Mouse (Mus musculus) midbrain, embryonic 15.5 days (tissue): Measurements from ENCODE around the gene Camkmt. TPM values are rescaled to one million over a fixed set of nuclear protein-coding genes. Genes with fewer than 3 reads are reported as not detected.

ENCODE experiments used
- ATAC-seq: fragments of 200-750 bp; cut with Nextera tagmentation; replicated peaks from 2 replicates; pipeline ENCODE4 v1.8.0; 2017; ENCODE audit warnings: moderate TSS enrichment
- H3K27ac ChIP-seq: fragments of 300-500 bp; sonication (generic); 2 replicates; pipeline ENCODE4 v1.5.1; 2015; ENCODE audit warnings: mild to moderate bottlenecking, inconsistent platforms
- H3K27me3 ChIP-seq: fragments of 300-500 bp; sonication (generic); replicated peaks from 2 replicates; pipeline ENCODE4 v1.6.1; 2015; ENCODE audit warnings: inconsistent platforms
- H3K36me3 ChIP-seq: fragments of 300-500 bp; sonication (generic); replicated peaks from 2 replicates; pipeline ENCODE4 v1.6.1; 2015; ENCODE audit warnings: inconsistent platforms
- H3K4me1 ChIP-seq: fragments of 300-500 bp; sonication (generic); 2 replicates; pipeline ENCODE4 v1.6.1; 2015; ENCODE audit warnings: inconsistent platforms
- H3K4me2 ChIP-seq: fragments of 300-500 bp; sonication (generic); 2 replicates; pipeline ENCODE4 v1.6.1; 2015; ENCODE audit warnings: inconsistent platforms, mild to moderate bottlenecking, moderate library complexity
- H3K4me3 ChIP-seq: fragments of 300-500 bp; sonication (generic); 2 replicates; pipeline ENCODE4 v1.5.1; 2015; ENCODE audit warnings: mild to moderate bottlenecking, inconsistent platforms
- H3K9ac ChIP-seq: fragments of 300-500 bp; sonication (generic); 2 replicates; pipeline ENCODE4 v1.6.1; 2015; ENCODE audit warnings: mild to moderate bottlenecking, inconsistent platforms
- H3K9me3 ChIP-seq: fragments of 300-500 bp; sonication (generic); 2 replicates; pipeline ENCODE4 v1.6.1; 2016; ENCODE audit warnings: inconsistent platforms
- WGBS: fragments of 180-500 bp; shearing (Covaris S2); methylation state at CpG from one replicate; pipeline ENCODE4 v1.1.7; 2015; ENCODE audit warnings: mixed read lengths; 5-methylcytosine and 5-hydroxymethylcytosine counted together
- polyA plus RNA-seq: library from polyadenylated mRNA; unstranded; fragments of >200 nt; fragmentation: Nextera tagmentation; extraction: Ambion mirVana; gene quantifications from 2 replicates; pipeline ENCODE4 v1.2.1, GENCODE M21; 2015

Camkmt gene
- polyA plus RNA-seq, 1 experiment from 2014 or later = 24.1 TPM

DNA sequence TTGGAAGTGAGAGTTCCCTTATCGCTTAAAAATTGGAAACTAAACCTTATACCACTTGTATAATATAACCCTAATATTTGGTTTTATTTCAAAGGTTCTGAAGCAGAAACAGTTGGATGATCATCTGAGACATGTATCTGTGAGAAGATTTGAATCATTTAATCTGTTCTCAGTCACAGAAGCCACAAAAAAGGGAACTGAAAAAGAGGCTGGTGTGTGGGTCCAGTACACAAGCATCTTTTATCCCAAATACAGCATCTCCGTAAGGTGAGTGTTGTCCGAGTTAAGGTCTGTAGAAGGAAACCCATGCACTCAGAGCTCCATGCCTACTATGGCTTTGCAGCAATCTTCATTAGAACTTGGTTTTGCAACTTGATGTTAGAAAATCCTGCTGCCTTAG is 6.0 kb downstream of the Camkmt start:
- 94% methylated on average over 3 of the region's 3 CpGs for WGBS
- peaks cover 4% of the 10 kb centered on the region; the same call in 1 of the 2 replicates for H3K9me3 ChIP-seq
- no peak overlapping the region for H3K4me2 ChIP-seq
- H3K9ac ChIP-seq = no peak overlapping the region
- peaks cover 16% of the 10 kb centered on the region for H3K36me3 ChIP-seq
- no peak overlapping the region for H3K4me3 ChIP-seq
- no peak overlapping the region for H3K27ac ChIP-seq
- peaks cover 2% of the 10 kb centered on the region for H3K4me1 ChIP-seq
- no peak for ATAC-seq
- H3K27me3 ChIP-seq = no peaks in the 10 kb centered on the region

DNA sequence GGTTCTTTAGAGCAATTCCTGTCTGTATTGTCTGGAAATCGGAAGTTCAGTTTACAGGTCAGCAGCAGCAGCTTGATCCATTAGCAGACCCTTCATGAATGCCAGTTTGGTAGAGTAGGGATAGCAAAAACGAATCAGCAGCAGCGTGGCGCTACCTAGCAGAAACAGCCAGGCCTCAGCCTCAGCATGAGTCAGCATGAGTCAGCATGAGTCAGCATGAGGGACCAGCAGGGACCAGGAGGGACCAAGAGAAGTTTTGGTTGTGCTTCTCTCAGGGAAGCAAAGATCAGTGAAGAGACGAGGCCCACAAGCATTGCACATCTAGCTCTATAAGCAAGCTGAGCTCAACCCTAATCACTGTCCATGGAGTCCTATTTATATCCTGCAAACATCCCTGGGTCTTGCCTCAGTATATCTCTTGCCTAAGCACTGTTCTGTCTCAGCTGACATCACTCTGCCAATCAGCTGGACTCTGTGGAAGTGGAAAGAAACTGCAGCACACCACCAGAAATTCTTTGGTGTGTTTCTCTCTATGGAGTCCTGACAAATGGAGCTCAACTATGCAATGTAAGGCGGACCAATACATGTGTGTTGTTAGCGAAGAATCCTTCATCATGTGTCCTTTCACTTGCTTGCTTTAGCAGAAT is 8.4 kb downstream of the Camkmt start:
- H3K27ac ChIP-seq = no peak overlapping the region
- H3K9ac ChIP-seq = no peak overlapping the region
- 95% methylated on average over 7 of the region's 7 CpGs for WGBS
- peaks cover 16% of the 10 kb centered on the region for H3K36me3 ChIP-seq
- no peak overlapping the region for H3K4me2 ChIP-seq
- no peak for ATAC-seq
- H3K27me3 ChIP-seq = no peaks in the 10 kb centered on the region
- no peaks in the 10 kb centered on the region for H3K4me1 ChIP-seq
- peaks cover 4% of the 10 kb centered on the region; the same call in 1 of the 2 replicates for H3K9me3 ChIP-seq
- no peak overlapping the region for H3K4me3 ChIP-seq

DNA sequence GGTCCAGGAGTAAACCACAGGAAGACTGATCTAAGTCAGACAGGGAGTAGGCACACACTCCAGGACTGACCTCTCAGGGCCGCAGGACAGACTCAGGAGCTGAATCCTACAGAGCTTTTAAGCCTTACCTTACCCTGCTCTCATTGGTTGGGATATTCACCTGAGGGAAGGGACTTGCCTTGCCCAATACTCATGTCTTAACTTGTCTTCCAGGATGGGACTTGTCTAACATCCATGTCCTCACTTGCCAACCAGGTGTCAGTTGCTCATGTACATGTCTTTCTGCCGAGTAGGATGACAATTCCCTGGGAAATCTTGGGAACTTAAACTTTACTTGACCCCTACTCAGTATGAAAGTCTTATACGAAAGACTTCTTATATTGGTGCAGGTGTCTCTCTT is 9.9 kb downstream of the Camkmt start:
- 87% methylated on average over 3 of the region's 3 CpGs for WGBS
- no peak overlapping the region for H3K4me3 ChIP-seq
- peaks cover 4% of the 10 kb centered on the region; the same call in 1 of the 2 replicates for H3K9me3 ChIP-seq
- no peak for ATAC-seq
- H3K9ac ChIP-seq = no peak overlapping the region
- no peaks in the 10 kb centered on the region for H3K27me3 ChIP-seq
- H3K27ac ChIP-seq = no peak overlapping the region
- no peak overlapping the region for H3K4me2 ChIP-seq
- H3K4me1 ChIP-seq = no peaks in the 10 kb centered on the region
- H3K36me3 ChIP-seq = peaks cover 16% of the 10 kb centered on the region

DNA sequence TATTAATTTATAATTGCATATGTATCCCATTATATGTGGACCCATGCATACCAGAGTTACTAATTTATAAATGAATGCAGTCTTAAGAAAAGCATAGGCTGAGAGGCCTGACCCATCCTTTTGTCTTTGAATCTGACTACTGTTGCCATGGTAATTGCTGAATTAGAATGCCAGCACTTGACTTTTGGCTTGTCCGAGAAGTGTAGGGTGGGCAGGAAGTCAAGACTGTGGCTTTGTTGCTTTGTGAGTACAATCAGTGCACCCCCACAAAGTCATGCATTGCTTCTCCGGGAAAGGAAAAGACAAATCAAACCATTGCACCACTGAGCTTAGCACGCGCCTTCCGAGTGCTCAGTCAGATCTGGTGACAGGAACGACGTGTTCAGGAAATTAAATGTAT is 11.4 kb downstream of the Camkmt start:
- 55% methylated on average over 7 of the region's 7 CpGs for WGBS
- Histone ChIP-seq H3K4me3 (no peak overlapping the region), H3K27me3 (no peaks in the 10 kb centered on the region), H3K4me2 (no peak overlapping the region), H3K27ac (no peak overlapping the region), H3K4me1 (no peaks in the 10 kb centered on the region), H3K9me3 (peaks cover 4% of the 10 kb centered on the region; the same call in 1 of the 2 replicates), H3K36me3 (peaks cover 16% of the 10 kb centered on the region), H3K9ac (no peak overlapping the region)
- ATAC-seq = no peak

DNA sequence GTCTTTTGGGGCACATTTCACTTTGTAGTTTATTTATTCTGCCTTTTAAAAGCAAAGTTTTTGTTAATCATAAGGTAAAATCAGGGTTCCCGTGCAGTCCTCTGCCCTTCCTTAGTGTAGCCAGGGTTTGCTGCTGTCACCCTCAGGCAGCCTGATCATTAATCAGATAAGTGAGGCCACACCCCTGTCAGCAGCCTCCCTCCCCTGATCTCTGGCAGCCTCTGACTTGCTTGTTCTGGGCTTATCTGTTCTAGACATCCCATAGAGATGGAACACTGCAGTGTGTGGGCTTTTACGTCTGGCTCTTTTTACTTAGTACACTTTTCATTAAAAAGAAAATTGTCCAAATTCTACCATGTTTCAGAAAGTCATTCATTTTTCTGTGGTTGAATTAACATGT is 13.0 kb downstream of the Camkmt start:
- ATAC-seq = no peak
- H3K4me3 ChIP-seq = no peak overlapping the region
- WGBS = 55% methylated on average over 2 of the region's 2 CpGs
- H3K27me3 ChIP-seq = no peaks in the 10 kb centered on the region
- H3K36me3 ChIP-seq = peaks cover 10% of the 10 kb centered on the region; the same call in 1 of the 2 replicates
- no peaks in the 10 kb centered on the region; the same call in 1 of the 2 replicates for H3K9me3 ChIP-seq
- H3K27ac ChIP-seq = no peak overlapping the region
- H3K4me2 ChIP-seq = no peak overlapping the region
- H3K4me1 ChIP-seq = no peaks in the 10 kb centered on the region
- no peak overlapping the region for H3K9ac ChIP-seq

DNA sequence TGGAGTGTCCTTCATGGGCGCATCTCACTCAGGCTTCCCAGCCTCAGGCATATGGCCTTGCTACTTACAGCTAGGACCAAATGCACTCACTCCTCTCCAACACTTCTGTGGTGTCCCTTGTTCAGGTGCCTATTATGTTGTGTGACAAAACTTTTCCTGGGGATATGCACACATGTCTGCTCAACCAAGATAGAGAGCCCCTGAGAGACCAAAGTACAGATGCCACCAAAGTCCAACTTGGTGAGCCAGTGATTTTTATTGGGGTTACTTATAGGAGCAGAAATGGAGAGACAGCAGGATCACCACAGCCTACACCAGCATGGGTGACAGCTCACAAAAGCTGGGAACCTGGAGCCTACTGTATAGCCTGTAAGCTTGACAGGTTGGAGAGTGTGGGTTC is 20.3 kb downstream of the Camkmt start:
- Histone ChIP-seq H3K4me1 (no peaks in the 10 kb centered on the region), H3K9me3 (no peaks in the 10 kb centered on the region), H3K4me3 (no peak overlapping the region), H3K9ac (no peak overlapping the region), H3K27ac (no peak overlapping the region), H3K36me3 (no peaks in the 10 kb centered on the region), H3K27me3 (no peaks in the 10 kb centered on the region), H3K4me2 (no peak overlapping the region)
- 100% methylated on average over 1 of the region's 1 CpGs for WGBS
- ATAC-seq = no peak

DNA sequence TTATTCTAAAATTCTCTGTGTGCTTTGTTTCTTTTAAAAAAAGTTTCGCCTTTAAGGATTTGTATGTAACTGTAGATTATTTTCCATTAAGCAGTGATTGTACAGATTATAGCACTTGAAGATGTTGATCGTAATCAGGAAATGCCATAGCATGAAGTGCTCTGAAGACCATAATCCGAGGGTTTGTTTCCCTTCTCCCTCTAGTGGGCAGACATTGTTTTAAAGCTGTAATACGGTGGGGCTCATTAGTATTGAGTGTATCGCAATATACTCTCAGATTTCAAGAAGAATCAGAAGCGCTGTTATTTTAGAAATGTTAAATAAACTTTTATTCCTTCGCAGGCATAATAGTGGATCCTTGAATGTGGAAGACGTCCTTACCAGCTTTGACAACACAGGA is 23.1 kb downstream of the Camkmt start:
- H3K9me3 ChIP-seq = no peaks in the 10 kb centered on the region
- no peak overlapping the region for H3K4me3 ChIP-seq
- H3K4me2 ChIP-seq = no peak overlapping the region
- 86% methylated on average over 8 of the region's 8 CpGs for WGBS
- ATAC-seq = no peak
- no peaks in the 10 kb centered on the region for H3K4me1 ChIP-seq
- no peaks in the 10 kb centered on the region for H3K36me3 ChIP-seq
- H3K9ac ChIP-seq = no peak overlapping the region
- H3K27ac ChIP-seq = no peak overlapping the region
- no peaks in the 10 kb centered on the region for H3K27me3 ChIP-seq

DNA sequence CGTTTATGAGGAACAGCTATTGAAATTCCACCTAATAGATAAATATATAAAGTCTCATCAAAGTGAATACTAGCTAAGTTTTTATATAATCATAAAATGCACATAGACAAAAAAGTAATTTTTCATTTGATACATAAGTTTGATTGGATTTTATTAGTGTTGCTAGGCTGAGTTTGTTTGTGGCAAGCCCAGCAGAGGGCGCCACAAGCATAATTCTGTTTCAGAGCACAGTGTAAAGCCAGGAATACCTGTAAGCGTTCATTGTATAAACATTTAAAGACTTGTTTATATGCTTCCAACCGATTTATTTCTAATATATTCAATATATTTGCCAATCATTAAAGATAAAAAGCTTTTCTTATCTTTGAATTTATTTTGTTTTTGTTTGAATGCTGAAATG is 26.3 kb downstream of the Camkmt start:
- H3K4me3 ChIP-seq = no peak overlapping the region
- no peaks in the 10 kb centered on the region for H3K36me3 ChIP-seq
- H3K9ac ChIP-seq = no peak overlapping the region
- no peaks in the 10 kb centered on the region for H3K9me3 ChIP-seq
- ATAC-seq = no peak
- H3K27ac ChIP-seq = no peak overlapping the region
- H3K4me1 ChIP-seq = no peaks in the 10 kb centered on the region
- no peaks in the 10 kb centered on the region for H3K27me3 ChIP-seq
- 28% methylated on average over 4 of the region's 4 CpGs for WGBS
- H3K4me2 ChIP-seq = no peak overlapping the region

DNA sequence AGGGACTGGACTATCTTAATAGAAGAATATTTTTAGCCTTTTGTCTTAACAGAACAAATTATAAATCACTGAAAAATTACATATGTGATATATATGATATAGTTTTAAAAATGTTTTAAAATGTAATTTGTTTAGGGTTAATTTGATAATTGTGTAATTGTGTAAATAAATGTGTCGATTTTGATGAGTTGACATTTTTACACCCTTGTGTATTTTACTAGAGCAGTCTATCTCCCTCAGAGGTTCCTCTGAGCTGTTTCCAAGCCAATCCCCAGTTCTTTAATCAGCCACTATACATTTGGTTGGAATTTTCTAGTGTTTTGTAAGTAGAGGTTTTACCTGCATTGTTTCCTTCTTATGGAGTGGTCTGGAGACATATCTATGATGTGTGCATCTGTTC is 48.0 kb downstream of the Camkmt start:
- no peaks in the 10 kb centered on the region for H3K4me1 ChIP-seq
- H3K36me3 ChIP-seq = no peaks in the 10 kb centered on the region
- WGBS = 80% methylated on average over 1 of the region's 1 CpGs
- no peak overlapping the region for H3K4me2 ChIP-seq
- no peak overlapping the region for H3K4me3 ChIP-seq
- no peaks in the 10 kb centered on the region for H3K9me3 ChIP-seq
- no peak for ATAC-seq
- no peak overlapping the region for H3K9ac ChIP-seq
- H3K27ac ChIP-seq = no peak overlapping the region
- no peaks in the 10 kb centered on the region for H3K27me3 ChIP-seq

DNA sequence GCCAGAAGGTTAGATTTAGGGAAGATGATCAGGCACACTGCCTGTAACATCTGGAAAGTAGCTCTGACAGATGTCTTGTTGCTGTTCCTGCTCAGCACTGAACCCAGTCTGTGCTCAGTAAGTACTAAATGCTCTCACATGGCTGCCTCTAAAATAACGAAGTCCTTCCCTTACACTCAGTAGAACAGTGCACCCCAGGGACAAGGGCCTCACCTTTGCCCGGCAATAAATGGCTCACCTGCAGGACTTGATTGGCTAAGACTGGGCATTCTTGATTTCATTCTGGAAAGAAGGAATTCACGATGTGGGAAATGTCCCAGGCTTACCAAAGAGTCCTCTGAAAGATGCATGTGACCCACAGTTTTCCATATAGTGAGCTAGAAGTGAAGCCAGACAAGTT is 51.3 kb downstream of the Camkmt start:
- no peak overlapping the region for H3K4me3 ChIP-seq
- 87% methylated on average over 3 of the region's 3 CpGs for WGBS
- no peaks in the 10 kb centered on the region for H3K27me3 ChIP-seq
- no peaks in the 10 kb centered on the region for H3K4me1 ChIP-seq
- no peak overlapping the region for H3K9ac ChIP-seq
- no peak for ATAC-seq
- no peaks in the 10 kb centered on the region for H3K9me3 ChIP-seq
- no peaks in the 10 kb centered on the region for H3K36me3 ChIP-seq
- no peak overlapping the region for H3K4me2 ChIP-seq
- H3K27ac ChIP-seq = no peak overlapping the region

DNA sequence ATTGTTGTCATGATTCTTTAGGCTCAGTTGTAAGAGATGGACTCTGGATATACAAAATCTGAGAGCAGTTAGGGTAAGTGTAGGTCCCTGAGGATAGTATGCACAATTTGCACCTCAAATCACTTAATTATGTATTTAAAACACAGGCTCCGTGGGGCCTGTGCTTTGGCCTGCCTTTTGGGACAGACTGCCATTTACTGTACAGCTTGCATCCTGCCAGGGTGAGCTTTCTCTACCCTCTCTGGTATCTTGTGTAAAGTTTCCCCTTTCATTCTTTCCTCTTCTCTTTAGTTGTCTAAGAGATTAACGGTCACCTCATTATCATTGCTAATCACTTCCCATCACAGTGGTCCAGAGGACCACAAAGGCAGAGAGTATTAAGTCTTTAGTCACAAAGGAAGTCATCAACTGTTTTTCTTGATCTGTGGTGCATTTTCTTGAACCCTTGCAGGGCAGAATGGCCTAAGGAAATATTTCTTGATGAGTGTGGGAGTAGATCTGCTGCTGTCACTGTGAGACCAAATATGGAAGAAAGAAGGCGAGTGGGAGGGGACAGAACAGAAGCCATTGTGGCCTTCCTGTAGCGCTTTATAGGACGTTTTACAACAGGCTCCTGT is 52.3 kb downstream of the Camkmt start:
- no peak for ATAC-seq

DNA sequence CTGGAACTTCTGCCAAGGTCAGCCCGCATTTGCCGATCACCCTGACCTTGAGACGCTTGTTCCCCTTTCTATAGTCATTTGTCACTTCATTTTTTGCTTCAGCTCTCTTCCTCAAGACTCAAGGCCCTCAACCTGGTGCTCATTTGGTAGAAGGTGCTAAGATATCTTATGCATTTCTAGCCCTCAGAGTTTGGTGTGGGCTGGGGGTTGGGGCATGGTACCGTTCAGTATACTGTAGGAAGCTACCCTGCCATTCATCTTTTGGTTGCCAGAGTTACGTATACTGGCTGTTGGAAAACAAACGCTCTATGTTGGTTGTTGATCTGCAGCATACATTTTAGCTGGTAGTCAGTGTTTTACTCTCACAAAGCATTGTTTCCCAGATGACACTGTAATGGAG is 53.8 kb downstream of the Camkmt start:
- Histone ChIP-seq H3K4me2 (no peak overlapping the region), H3K9me3 (no peaks in the 10 kb centered on the region), H3K27me3 (no peaks in the 10 kb centered on the region), H3K9ac (no peak overlapping the region), H3K27ac (no peak overlapping the region), H3K4me1 (no peaks in the 10 kb centered on the region), H3K36me3 (no peaks in the 10 kb centered on the region), H3K4me3 (no peak overlapping the region)
- WGBS = 91% methylated on average over 6 of the region's 6 CpGs
- ATAC-seq = no peak

More for the DNA sequence above, 52.3 kb downstream of the Camkmt start:
- Histone ChIP-seq H3K4me3 (no peak overlapping the region), H3K36me3 (no peaks in the 10 kb centered on the region), H3K9ac (no peak overlapping the region), H3K4me2 (no peak overlapping the region), H3K4me1 (no peaks in the 10 kb centered on the region), H3K27me3 (no peaks in the 10 kb centered on the region), H3K9me3 (no peaks in the 10 kb centered on the region), H3K27ac (no peak overlapping the region)
- 15% methylated on average over 5 of the region's 5 CpGs for WGBS

DNA sequence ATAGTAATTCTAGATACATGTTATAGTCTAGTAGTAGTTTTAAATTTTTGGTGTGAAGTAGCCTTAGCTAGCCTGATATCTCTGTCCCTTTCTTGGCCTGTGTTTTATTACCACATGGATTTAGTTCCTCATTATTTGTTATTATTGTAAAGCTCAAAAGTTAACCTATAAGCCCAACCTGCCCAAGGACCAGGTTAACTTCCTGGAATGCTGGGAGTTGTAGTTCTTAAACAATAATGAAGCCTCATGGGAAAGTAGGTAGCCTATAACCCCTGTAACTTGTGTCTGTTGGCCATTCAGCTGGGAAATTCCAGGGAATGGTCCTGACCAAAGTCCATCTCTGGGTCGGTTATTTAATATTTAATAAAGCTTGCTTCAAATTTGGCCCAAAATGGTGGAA is 58.0 kb downstream of the Camkmt start:
- 86% methylated on average over 1 of the region's 1 CpGs for WGBS
- H3K4me1 ChIP-seq = peaks cover 3% of the 10 kb centered on the region; the same call in 1 of the 2 replicates
- H3K9ac ChIP-seq = no peak overlapping the region
- no peak for ATAC-seq
- no peak overlapping the region for H3K4me2 ChIP-seq
- no peaks in the 10 kb centered on the region for H3K27me3 ChIP-seq
- no peaks in the 10 kb centered on the region for H3K9me3 ChIP-seq
- no peaks in the 10 kb centered on the region for H3K36me3 ChIP-seq
- H3K27ac ChIP-seq = no peak overlapping the region
- H3K4me3 ChIP-seq = no peak overlapping the region
